Comparison of ENCODE assay signal across 7 mouse cellular contexts in genomic region chr3:88152056-88152455, GRCm38 (mm10). TPM values are rescaled to one million over a fixed set of nuclear protein-coding genes. Genes with fewer than 3 reads are reported as not detected.
DNase-seq lines count a peak whose midpoint lies in the region; ATAC-seq lines count a peak whose summit lies in the region.

No protein-coding gene starts in this region.

- H3K4me2 ChIP-seq in hindbrain, embryonic 13.5 days = peak overlapping the region; percentile 45

- H3K27me3 ChIP-seq in hindbrain, embryonic 13.5 days = no peaks in the 10 kb centered on the region

- peaks cover 67% of the 10 kb centered on the region for H3K4me1 ChIP-seq in hindbrain, embryonic 13.5 days (replicated peaks)

- peaks cover 14% of the 10 kb centered on the region for H3K36me3 ChIP-seq in hindbrain, embryonic 13.5 days

- peak overlapping the region; percentile 68 for H3K9ac ChIP-seq in hindbrain, embryonic 13.5 days

- WGBS in hindbrain, embryonic 13.5 days = 32% methylated on average over 3 of the region's 3 CpGs

- peak; percentile 74 for DNase-seq in cerebellum, adult 11 months
- peak; percentile 80 to 87 for DNase-seq in cerebellum, postnatal 25 days
- DNase-seq in mesoderm, embryonic 11.5 days (ENCODE audit: low read depth, low spot score) = peak; percentile 58
- DNase-seq in right cerebral cortex, postnatal 36 days (ENCODE audit: low spot score in 2 of 2) = peak; percentile 87 to 91
- no peak for DNase-seq in urinary bladder, postnatal 14 days (ENCODE audit: low spot score)
- DNase-seq in gastrocnemius, postnatal 25 days = no peak

- peak overlapping the region; percentile 92 for H3K27ac ChIP-seq in hindbrain, embryonic 13.5 days

- no peaks in the 10 kb centered on the region for H3K9me3 ChIP-seq in hindbrain, embryonic 13.5 days

- ATAC-seq in hindbrain, embryonic 13.5 days (ENCODE audit: low FRiP score) = peak; percentile 88

- H3K4me3 ChIP-seq in hindbrain, embryonic 13.5 days = peak overlapping the region; percentile 1; the same call in 1 of the 2 replicates

RNA-seq across cellular contexts. Expression of gene Mef2d, which starts 9.9 kb away (rescaled TPM):
- 14.5 and 14.8 TPM in 2 replicates for polyA plus RNA-seq in hindbrain, embryonic 13.5 days (2015; fragmentation: Nextera tagmentation; extraction: Ambion mirVana)
- total RNA-seq in gastrocnemius, postnatal 25 days (2021) = 100 to 1,000 TPM; 156 to 164 TPM

Comparison
In these comparisons a context has a peak if more than half of its experiments do, and no peak if none do; other contexts are left out.
1. DNase-seq: peak in cerebellum, adult 11 months (single experiment), cerebellum, postnatal 25 days (2 of 2), mesoderm, embryonic 11.5 days (single experiment) and right cerebral cortex, postnatal 36 days (2 of 2); none in urinary bladder, postnatal 14 days (single experiment) and gastrocnemius, postnatal 25 days (single experiment).